Mouse (Mus musculus): ENCODE data around the gene Rbl1. TPM values are rescaled to one million over a fixed set of nuclear protein-coding genes. Genes with fewer than 3 reads are reported as not detected.

Rbl1 gene
- polyA plus RNA-seq, 1 experiment = 5.2 TPM

- H3K4me1 ChIP-seq (ENCODE audit: control insufficient read depth, insufficient read depth, insufficient read length, low read length) = no peaks in the 10 kb centered on the region
- H3K4me3 ChIP-seq (ENCODE audit: low read depth, low read length) = no peak overlapping the region
- 87% methylated on average over 4 of the region's 4 CpGs for WGBS
- TF ChIP-seq POLR2A (IDR thresholded peaks at IDR 0.05; ENCODE audit: low read depth, low read length) = no peak
- no peak for TF ChIP-seq CTCF (IDR thresholded peaks at IDR 0.05; ENCODE audit: extremely low read depth, insufficient read length, insufficient replicate concordance, low read depth, low read length)
- peaks cover 69% of the 10 kb centered on the region for H3K36me3 ChIP-seq (ENCODE audit: control insufficient read depth, insufficient read depth, low read length)
- H3K27me3 ChIP-seq (ENCODE audit: control insufficient read depth, insufficient read depth, low read length) = no peaks in the 10 kb centered on the region
- no peak overlapping the region for H3K27ac ChIP-seq (ENCODE audit: insufficient read depth, low read depth, low read length)
These were observed 96.1 kb downstream of the Rbl1 start for GRCm38 (mm10) chr2:157108236-157108635.

GRCm38 (mm10) chr2:157104454-157104853 is 99.9 kb downstream of the Rbl1 start:
- Histone ChIP-seq H3K4me3 (ENCODE audit: low read depth, low read length) (no peak overlapping the region), H3K27me3 (ENCODE audit: control insufficient read depth, insufficient read depth, low read length) (no peaks in the 10 kb centered on the region), H3K36me3 (ENCODE audit: control insufficient read depth, insufficient read depth, low read length) (peaks cover 78% of the 10 kb centered on the region), H3K4me1 (ENCODE audit: control insufficient read depth, insufficient read depth, insufficient read length, low read length) (no peaks in the 10 kb centered on the region), H3K27ac (ENCODE audit: insufficient read depth, low read depth, low read length) (no peak overlapping the region)
- WGBS = 94% methylated on average over 8 of the region's 8 CpGs
- TF ChIP-seq POLR2A (IDR thresholded peaks at IDR 0.05; ENCODE audit: low read depth, low read length) = no peak
- TF ChIP-seq CTCF (IDR thresholded peaks at IDR 0.05; ENCODE audit: extremely low read depth, insufficient read length, insufficient replicate concordance, low read depth, low read length) = no peak

GRCm38 (mm10) chr2:157102256-157102655 is 102.1 kb downstream of the Rbl1 start:
- TF ChIP-seq POLR2A (IDR thresholded peaks at IDR 0.05; ENCODE audit: low read depth, low read length) (no peak), CTCF (IDR thresholded peaks at IDR 0.05; ENCODE audit: extremely low read depth, insufficient read length, insufficient replicate concordance, low read depth, low read length) (no peak)
- Histone ChIP-seq H3K36me3 (ENCODE audit: control insufficient read depth, insufficient read depth, low read length) (peaks cover 78% of the 10 kb centered on the region), H3K27me3 (ENCODE audit: control insufficient read depth, insufficient read depth, low read length) (no peaks in the 10 kb centered on the region), H3K4me1 (ENCODE audit: control insufficient read depth, insufficient read depth, insufficient read length, low read length) (no peaks in the 10 kb centered on the region), H3K27ac (ENCODE audit: insufficient read depth, low read depth, low read length) (no peak overlapping the region), H3K4me3 (ENCODE audit: low read depth, low read length) (no peak overlapping the region)
- 93% methylated on average over 2 of the region's 2 CpGs for WGBS

GRCm38 (mm10) chr2:157101650-157102049 is 102.7 kb downstream of the Rbl1 start:
- Histone ChIP-seq H3K27me3 (ENCODE audit: control insufficient read depth, insufficient read depth, low read length) (no peaks in the 10 kb centered on the region), H3K4me1 (ENCODE audit: control insufficient read depth, insufficient read depth, insufficient read length, low read length) (no peaks in the 10 kb centered on the region), H3K36me3 (ENCODE audit: control insufficient read depth, insufficient read depth, low read length) (peaks cover 79% of the 10 kb centered on the region), H3K27ac (ENCODE audit: insufficient read depth, low read depth, low read length) (no peak overlapping the region), H3K4me3 (ENCODE audit: low read depth, low read length) (no peak overlapping the region)
- 97% methylated on average over 9 of the region's 9 CpGs for WGBS
- TF ChIP-seq POLR2A (IDR thresholded peaks at IDR 0.05; ENCODE audit: low read depth, low read length) (no peak), CTCF (IDR thresholded peaks at IDR 0.05; ENCODE audit: extremely low read depth, insufficient read length, insufficient replicate concordance, low read depth, low read length) (no peak)

GRCm38 (mm10) chr2:157100319-157100605 is 104.1 kb downstream of the Rbl1 start:
- Histone ChIP-seq H3K27me3 (ENCODE audit: control insufficient read depth, insufficient read depth, low read length) (no peaks in the 10 kb centered on the region), H3K27ac (ENCODE audit: insufficient read depth, low read depth, low read length) (no peak overlapping the region), H3K4me3 (ENCODE audit: low read depth, low read length) (no peak overlapping the region), H3K36me3 (ENCODE audit: control insufficient read depth, insufficient read depth, low read length) (peaks cover 72% of the 10 kb centered on the region), H3K4me1 (ENCODE audit: control insufficient read depth, insufficient read depth, insufficient read length, low read length) (no peaks in the 10 kb centered on the region)
- 88% methylated on average over 12 of the region's 12 CpGs for WGBS
- TF ChIP-seq POLR2A (IDR thresholded peaks at IDR 0.05; ENCODE audit: low read depth, low read length) (no peak), CTCF (IDR thresholded peaks at IDR 0.05; ENCODE audit: extremely low read depth, insufficient read length, insufficient replicate concordance, low read depth, low read length) (no peak)

GRCm38 (mm10) chr2:157099532-157100318 is 104.6 kb downstream of the Rbl1 start:
- TF ChIP-seq CTCF (IDR thresholded peaks at IDR 0.05; ENCODE audit: extremely low read depth, insufficient read length, insufficient replicate concordance, low read depth, low read length) = no peak
- TF ChIP-seq POLR2A (IDR thresholded peaks at IDR 0.05; ENCODE audit: low read depth, low read length) = no peak
- no peaks in the 10 kb centered on the region for H3K4me1 ChIP-seq (ENCODE audit: control insufficient read depth, insufficient read depth, insufficient read length, low read length)
- 86% methylated on average over 12 of the region's 12 CpGs for WGBS
- H3K36me3 ChIP-seq (ENCODE audit: control insufficient read depth, insufficient read depth, low read length) = peaks cover 67% of the 10 kb centered on the region
- no peak overlapping the region for H3K27ac ChIP-seq (ENCODE audit: insufficient read depth, low read depth, low read length)
- no peaks in the 10 kb centered on the region for H3K27me3 ChIP-seq (ENCODE audit: control insufficient read depth, insufficient read depth, low read length)
- no peak overlapping the region for H3K4me3 ChIP-seq (ENCODE audit: low read depth, low read length)

Other genes starting within 250 kb of the Rbl1 start
- gene Ndrg3, start 212.5 kb downstream of the Rbl1 start, polyA plus RNA-seq (2012; rRNA removed) = 23.2 and 41.0 TPM in 2 replicates
- 0.70 and 1.1 TPM in 2 replicates for gene Dsn1, start 197.4 kb downstream of the Rbl1 start, polyA plus RNA-seq (2012; rRNA removed)
- gene Soga1, start 125.3 kb downstream of the Rbl1 start, polyA plus RNA-seq (2012; rRNA removed) = 4.6 and 6.3 TPM in 2 replicates
- gene Tldc2, start 117.5 kb downstream of the Rbl1 start, polyA plus RNA-seq (2012; rRNA removed) = 8.8 and 12.4 TPM in 2 replicates
- 18.9 and 47.7 TPM in 2 replicates for gene Samhd1, start 69.3 kb downstream of the Rbl1 start, polyA plus RNA-seq (2012; rRNA removed)
- gene Rpn2, start 74.5 kb upstream of the Rbl1 start, polyA plus RNA-seq (2012; rRNA removed) = 85.3 and 141 TPM in 2 replicates
- gene Mroh8, start 75.0 kb upstream of the Rbl1 start, polyA plus RNA-seq (2012; rRNA removed) = 0.16 and 0.17 TPM in 2 replicates
- gene Ghrh, start 143.0 kb upstream of the Rbl1 start, polyA plus RNA-seq (2012; rRNA removed) = 0.33 TPM in 1 of 2 replicates, not detected in the other
- 20.1 and 47.5 TPM in 2 replicates for gene Manbal, start 163.1 kb upstream of the Rbl1 start, polyA plus RNA-seq (2012; rRNA removed)
- gene Src, start 213.9 kb upstream of the Rbl1 start, polyA plus RNA-seq (2012; rRNA removed) = 65.9 and 161 TPM in 2 replicates

Measured in small intestine, adult 2 months (tissue).